ENCODE assay signal across 8 mouse cellular contexts in genomic region chr13:63562972-63563780, GRCm38 (mm10). TPM values are rescaled to one million over a fixed set of nuclear protein-coding genes. Genes with fewer than 3 reads are reported as not detected.
DNase-seq lines count a peak whose midpoint lies in the region; ATAC-seq and TF ChIP-seq lines count a peak whose summit lies in the region.

No protein-coding gene starts in this region.

- no peaks in the 10 kb centered on the region for H3K27me3 ChIP-seq in MEL (ENCODE audit: control insufficient read depth in 1 of 2, insufficient read depth in 2 of 2, low read length in 2 of 2)
- no peaks in the 10 kb centered on the region for H3K27me3 ChIP-seq in hindbrain, embryonic 12.5 days
- no peaks in the 10 kb centered on the region for H3K27me3 ChIP-seq in megakaryocyte, embryonic 14.5 days (replicated peaks)

- no peak for TF ChIP-seq CTCF in MEL (IDR thresholded peaks at IDR 0.05 in 2 of 3, conservative IDR thresholded peaks at IDR 0.05 in 1 of 3; ENCODE audit: control insufficient read depth in 1 of 3, insufficient read depth in 1 of 3, low read depth in 2 of 3, low read length in 3 of 3, poor library complexity in 1 of 3, severe bottlenecking in 1 of 3)
- no peak for TF ChIP-seq CTCF in left cerebral cortex, adult 2 months (IDR thresholded peaks at IDR 0.05)

- TF ChIP-seq EP300 in MEL (IDR thresholded peaks at IDR 0.05; ENCODE audit: low read depth in 1 of 2, low read length in 2 of 2), result peak in 1 of 2 experiments; percentile 41; a peak in 2 of 4 replicates

- H3K79me2 ChIP-seq in MEL (ENCODE audit: control insufficient read depth, insufficient read depth, low read length, poor library complexity), result peaks cover 73% of the 10 kb centered on the region

- ATAC-seq in hindbrain, embryonic 12.5 days (ENCODE audit: low FRiP score), result peak; percentile 72

- peak; percentile 90 for DNase-seq in MEL (ENCODE audit: low read depth, low spot score)
- peak; percentile 58 to 75 for DNase-seq in cerebellum, adult 18-20 months
- DNase-seq in frontal cortex, postnatal 14 days (ENCODE audit: low spot score in 2 of 2), result peak; percentile 58 to 64
- DNase-seq in left cerebral cortex, adult 2 months (ENCODE audit: extremely low spot score in 1 of 2, low spot score in 2 of 2), result peak; percentile 61 to 70
- DNase-seq in right cerebral cortex, postnatal 14 days, result peak; percentile 59
- peak; percentile 61 for DNase-seq in urinary bladder, postnatal 25 days (ENCODE audit: low spot score)

- H3K4me2 ChIP-seq in hindbrain, embryonic 12.5 days (replicated peaks), result peak overlapping the region; percentile 96

- intact Hi-C loops in left cerebral cortex, adult 2 months (cut with DNase I), result loop anchor here (5.0 to 10.0 kb wide), 4 partner anchors 131 to 638 kb away; partner anchors contain the start of gene Zfp367

- no peak for TF ChIP-seq RAD21 in MEL (IDR thresholded peaks at IDR 0.05; ENCODE audit: low read depth, low read length)

- peak overlapping the region; percentile 97 for H3K9ac ChIP-seq in MEL (ENCODE audit: control insufficient read depth, low read depth, low read length, poor library complexity, severe bottlenecking)
- H3K9ac ChIP-seq in hindbrain, embryonic 12.5 days, result peak overlapping the region; percentile 99

- no peaks in the 10 kb centered on the region for H3K9me3 ChIP-seq in MEL (replicated peaks; ENCODE audit: insufficient read depth, low read length)
- H3K9me3 ChIP-seq in hindbrain, embryonic 12.5 days (replicated peaks), result no peaks in the 10 kb centered on the region
- H3K9me3 ChIP-seq in megakaryocyte, embryonic 14.5 days, result no peaks in the 10 kb centered on the region

- H3K4me1 ChIP-seq in MEL (ENCODE audit: control insufficient read depth in 1 of 2, insufficient read depth in 2 of 2, low read length in 2 of 2), result peaks cover 6 to 23% of the 10 kb centered on the region in 2 experiments; a peak in 3 of 4 replicates
- peaks cover 47% of the 10 kb centered on the region for H3K4me1 ChIP-seq in hindbrain, embryonic 12.5 days
- H3K4me1 ChIP-seq in megakaryocyte, embryonic 14.5 days, result peaks cover 38% of the 10 kb centered on the region

- peaks cover 0 to 29% of the 10 kb centered on the region in 2 experiments; a peak in 2 of 4 replicates for H3K36me3 ChIP-seq in MEL (ENCODE audit: control insufficient read depth in 1 of 2, insufficient read depth in 2 of 2, low read length in 2 of 2)
- no peaks in the 10 kb centered on the region for H3K36me3 ChIP-seq in hindbrain, embryonic 12.5 days
- H3K36me3 ChIP-seq in megakaryocyte, embryonic 14.5 days (replicated peaks; ENCODE audit: low read length), result peaks cover 26% of the 10 kb centered on the region

- H3K4me3 ChIP-seq in MEL (ENCODE audit: control insufficient read depth in 1 of 2, insufficient read depth in 1 of 2, low read depth in 2 of 2, low read length in 2 of 2), result peak overlapping the region; percentile 63 to 90
- H3K4me3 ChIP-seq in hindbrain, embryonic 12.5 days, result peak overlapping the region; percentile 97
- peak overlapping the region; percentile 82 for H3K4me3 ChIP-seq in left cerebral cortex, adult 2 months
- H3K4me3 ChIP-seq in megakaryocyte, embryonic 14.5 days (replicated peaks), result peak overlapping the region; percentile 99

- H3K27ac ChIP-seq in MEL (ENCODE audit: control insufficient read depth, low read depth, low read length), result peak overlapping the region; percentile 93
- H3K27ac ChIP-seq in hindbrain, embryonic 12.5 days, result peak overlapping the region; percentile 100
- peak overlapping the region; percentile 93 for H3K27ac ChIP-seq in left cerebral cortex, adult 2 months

- TF ChIP-seq POLR2A in MEL (IDR thresholded peaks at IDR 0.05; ENCODE audit: control insufficient read depth in 1 of 2, insufficient read depth in 1 of 2, low read depth in 1 of 2, low read length in 2 of 2, poor library complexity in 1 of 2), result peak; percentile 63 to 93; a peak in 3 of 4 replicates

- WGBS in hindbrain, embryonic 12.5 days, result under 1% methylated on average over 50 of the region's 51 CpGs

TF ChIP-seq in MEL, 35 proteins besides CTCF, POLR2A, EP300 and RAD21:
- TF ChIP-seq CHD2 (IDR thresholded peaks at IDR 0.05; ENCODE audit: low read length) (no peak), MXI1 (IDR thresholded peaks at IDR 0.05; ENCODE audit: low read depth, low read length) (peak; percentile 92), HCFC1 (IDR thresholded peaks at IDR 0.05; ENCODE audit: low read depth, low read length) (peak; percentile 53; the same call in 1 of the 2 replicates), USF2 (IDR thresholded peaks at IDR 0.05; ENCODE audit: borderline replicate concordance in 1 of 2, insufficient read depth in 1 of 2, low read depth in 1 of 2, low read length in 2 of 2) (no peak), BHLHE40 (IDR thresholded peaks at IDR 0.05; ENCODE audit: borderline replicate concordance, low read depth, low read length) (peak; percentile 25; the same call in 1 of the 2 replicates), RCOR1 (IDR thresholded peaks at IDR 0.05; ENCODE audit: low read depth, low read length) (no peak), ZC3H11A (IDR thresholded peaks at IDR 0.05; ENCODE audit: low read depth, low read length) (no peak), SIN3A (IDR thresholded peaks at IDR 0.05; ENCODE audit: low read length) (peak; percentile 83), USF1 (IDR thresholded peaks at IDR 0.05; ENCODE audit: low read depth, low read length) (no peak), JUND (IDR thresholded peaks at IDR 0.05; ENCODE audit: low read depth, low read length) (no peak), GATA1 (IDR thresholded peaks at IDR 0.05; ENCODE audit: low read depth, low read length) (0 out of 2 replicates have a peak, but pooled peaks have one; percentile 3), MAX (IDR thresholded peaks at IDR 0.05; ENCODE audit: low read length) (peak; percentile 78), TBP (IDR thresholded peaks at IDR 0.05; ENCODE audit: low read depth, low read length) (peak; percentile 77; the same call in 1 of the 2 replicates), UBTF (IDR thresholded peaks at IDR 0.05; ENCODE audit: borderline replicate concordance, insufficient read depth, low read depth, low read length) (0 out of 2 replicates have a peak, but pooled peaks have one; percentile 22), NRF1 (IDR thresholded peaks at IDR 0.05; ENCODE audit: insufficient read depth, low read depth, low read length, poor library complexity, severe bottlenecking) (peak; percentile 58), ETS1 (IDR thresholded peaks at IDR 0.05; ENCODE audit: low read depth, low read length) (peak; percentile 38; the same call in 1 of the 2 replicates), MYC (IDR thresholded peaks at IDR 0.05; ENCODE audit: low read depth, low read length) (peak; percentile 5; the same call in 1 of the 2 replicates), CHD1 (IDR thresholded peaks at IDR 0.05; ENCODE audit: low read depth, low read length) (peak; percentile 98), POLR2AphosphoS2 (IDR thresholded peaks at IDR 0.05; ENCODE audit: low read length) (peak; percentile 95), ZMIZ1 (IDR thresholded peaks at IDR 0.05; ENCODE audit: low read depth, low read length) (peak; percentile 73; the same call in 1 of the 2 replicates), MAZ (IDR thresholded peaks at IDR 0.05; ENCODE audit: low read depth, low read length) (peak; percentile 78), ZNF384 (IDR thresholded peaks at IDR 0.05; ENCODE audit: low read depth, low read length) (peak; percentile 89), NELFE (IDR thresholded peaks at IDR 0.05; ENCODE audit: low read depth, low read length) (peak; percentile 94)
TF ChIP-seq in MEL: peak in this region for 17.

RNA-seq across cellular contexts. Expression of gene Ptch1, which starts 10.2 kb away (rescaled TPM):
- total RNA-seq in MEL (2012; rRNA removed), result 7.5 and 9.4 TPM in 2 replicates
- polyA plus RNA-seq in MEL (2012; ENCODE audit: insufficient read depth in 1 of 2, insufficient read length in 2 of 2, low read depth in 1 of 2, low replicate concordance in 2 of 2, missing spikeins in 1 of 2), result 10 to 100 TPM; 23.4 to 79.0 TPM
- 22.7 and 24.3 TPM in 2 replicates for polyA plus RNA-seq in hindbrain, embryonic 12.5 days (2016; fragmentation: Nextera tagmentation; extraction: Ambion mirVana)
- total RNA-seq in left cerebral cortex, adult 2 months (2021), result 10 to 100 TPM; 53.5 to 58.2 TPM
- polyA plus RNA-seq in megakaryocyte, embryonic 14.5 days (2012; ENCODE audit: insufficient read depth, low replicate concordance), result 0.65 and 2.7 TPM in 2 replicates

Comparison
In these comparisons a context has a peak if more than half of its experiments do, and no peak if none do; other contexts are left out.
1. Peak in every context shown above with its lines: DNase-seq, ATAC-seq, H3K4me3 ChIP-seq and H3K27ac ChIP-seq.